Mouse (Mus musculus) cortical plate, adult 2 months (tissue): ENCODE measurements around the gene Dnajc17.

Source experiments
- CTCF ChIP-seq: fragments of 200-500 bp; IDR thresholded peaks from 2 replicates; pipeline ENCODE4 v1.5.1; 2011; ENCODE audit warnings: mild to moderate bottlenecking, control low read depth, low read length; ENCODE audit not compliant: insufficient read depth; ENCODE audit errors: extremely low read depth
- POLR2A ChIP-seq: fragments of 200-500 bp; IDR thresholded peaks from 2 replicates; pipeline ENCODE4 v1.6.1; 2011; ENCODE audit warnings: mild to moderate bottlenecking, low read length, control low read depth; ENCODE audit not compliant: insufficient read depth; ENCODE audit errors: extremely low read depth

DNA sequence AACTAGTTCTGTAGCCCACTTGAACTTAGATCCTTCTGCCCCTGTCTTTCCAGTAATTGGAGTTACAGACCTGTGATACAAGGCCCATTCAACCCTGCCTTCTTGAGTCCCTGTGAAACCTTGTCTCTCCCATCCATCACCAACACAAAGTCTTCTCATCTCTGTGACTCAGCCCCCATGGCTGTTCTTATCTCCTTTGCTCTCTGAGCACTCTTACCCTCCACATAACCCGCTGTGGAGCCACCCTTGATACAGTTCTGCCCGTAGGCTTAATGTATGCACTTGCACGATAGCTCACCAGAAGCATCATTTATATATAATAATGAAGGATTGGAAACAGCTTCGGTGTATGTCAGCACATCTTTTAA is 32.2 kb upstream of the Dnajc17 start:
- no peak for TF ChIP-seq CTCF
- TF ChIP-seq POLR2A: no peak
